Comparison of ENCODE assay signal across 7 mouse cellular contexts in genomic region chr11:101082208-101083082, GRCm38 (mm10). TPM values are rescaled to one million over a fixed set of nuclear protein-coding genes. Genes with fewer than 3 reads are reported as not detected.
DNase-seq lines count a peak whose midpoint lies in the region; ATAC-seq lines count a peak whose summit lies in the region.

TSS of gene Coasy (plus strand) at chr11:101082565.

- peaks cover 33% of the 10 kb centered on the region for H3K27me3 ChIP-seq in intestine, embryonic 16.5 days (replicated peaks; ENCODE audit: control insufficient read depth, insufficient read depth, low read length)
- H3K27me3 ChIP-seq in midbrain, embryonic 11.5 days (ENCODE audit: control insufficient read depth, insufficient read depth, low read length): peaks cover 41% of the 10 kb centered on the region

- H3K4me1 ChIP-seq in intestine, embryonic 16.5 days (ENCODE audit: control insufficient read depth, insufficient read depth, low read length): peaks cover 30% of the 10 kb centered on the region
- peaks cover 17% of the 10 kb centered on the region for H3K4me1 ChIP-seq in midbrain, embryonic 11.5 days (ENCODE audit: control insufficient read depth, insufficient read depth, low read length)

- intact Hi-C loops in left cerebral cortex, postnatal 36 days (cut with DNase I): no loop called here

- peak within 1 kb of the TSS; percentile 88 for H3K27ac ChIP-seq in intestine, embryonic 16.5 days (ENCODE audit: low read length)
- H3K27ac ChIP-seq in midbrain, embryonic 11.5 days (ENCODE audit: low read depth, low read length): peak within 1 kb of the TSS; percentile 56

- H3K9me3 ChIP-seq in intestine, embryonic 16.5 days (ENCODE audit: control insufficient read depth, low read length): no peaks in the 10 kb centered on the region
- H3K9me3 ChIP-seq in midbrain, embryonic 11.5 days (ENCODE audit: control insufficient read depth, low read length): no peaks in the 10 kb centered on the region

- H3K36me3 ChIP-seq in intestine, embryonic 16.5 days (ENCODE audit: control insufficient read depth, insufficient read depth, low read length): no peaks in the 10 kb centered on the region; the same call in 1 of the 2 replicates
- H3K36me3 ChIP-seq in midbrain, embryonic 11.5 days (ENCODE audit: control insufficient read depth, insufficient read depth, low read length): no peaks in the 10 kb centered on the region

- peak within 1 kb of the TSS; percentile 96 for H3K4me2 ChIP-seq in intestine, embryonic 16.5 days (ENCODE audit: low read depth, low read length)
- peak within 1 kb of the TSS; percentile 97 for H3K4me2 ChIP-seq in midbrain, embryonic 11.5 days

- peak within 1 kb of the TSS; percentile 89 for H3K4me3 ChIP-seq in intestine, embryonic 16.5 days (ENCODE audit: low read length)
- H3K4me3 ChIP-seq in midbrain, embryonic 11.5 days (ENCODE audit: low read depth, low read length): peak within 1 kb of the TSS; percentile 86

- under 1% methylated on average over 51 of the region's 51 CpGs for WGBS in intestine, embryonic 16.5 days
- under 1% methylated on average over 51 of the region's 51 CpGs for WGBS in midbrain, embryonic 11.5 days

- peak; percentile 82 for DNase-seq in adrenal gland, adult 8-10 months
- peak; percentile 79 for DNase-seq in embryo, embryonic 11.5 days (ENCODE audit: low read depth, low spot score)
- peak; percentile 60 to 84 for DNase-seq in gastrocnemius, postnatal 4 days (ENCODE audit: low spot score in 2 of 2)
- DNase-seq in left cerebral cortex, postnatal 36 days (ENCODE audit: low spot score in 2 of 2): peak; percentile 89 to 91
- DNase-seq in midbrain, embryonic 11.5 days (ENCODE audit: low spot score, missing footprints): peak; percentile 98
- peak; percentile 83 for DNase-seq in skeletal muscle tissue, adult 2 months (ENCODE audit: low read depth, low spot score)

- peak; percentile 90 for ATAC-seq in intestine, embryonic 16.5 days
- peak; percentile 86 for ATAC-seq in midbrain, embryonic 11.5 days (ENCODE audit: low FRiP score)

- H3K9ac ChIP-seq in intestine, embryonic 16.5 days (ENCODE audit: low read depth, low read length): peak within 1 kb of the TSS; percentile 93
- peak within 1 kb of the TSS; percentile 91 for H3K9ac ChIP-seq in midbrain, embryonic 11.5 days (ENCODE audit: low read length)

RNA-seq across cellular contexts. Expression of gene Coasy, which starts in this region (rescaled TPM):
- total RNA-seq in adrenal gland, adult 8-10 months (2022): 100 to 1,000 TPM in 2 of 4 experiments, 10 to 100 TPM in 2; 70.8 to 104 (median 89.9) TPM
- total RNA-seq in gastrocnemius, postnatal 4 days (2021): 10 to 100 TPM; 15.1 to 17.8 TPM
- 44.4 and 47.1 TPM in 2 replicates for polyA plus RNA-seq in intestine, embryonic 16.5 days (2015; fragmentation: Nextera tagmentation; extraction: Ambion mirVana)
- total RNA-seq in left cerebral cortex, postnatal 36 days (2021): 10 to 100 TPM; 22.7 to 26.3 TPM
- polyA plus RNA-seq in midbrain, embryonic 11.5 days (2014; fragmentation: Nextera tagmentation; extraction: Ambion mirVana): 53.2 and 53.3 TPM in 2 replicates

Comparison
In these comparisons a context has a peak if more than half of its experiments do, and no peak if none do; other contexts are left out.
1. Peak in every context shown above with its lines: DNase-seq, ATAC-seq, H3K4me3 ChIP-seq and H3K27ac ChIP-seq.